Mouse (Mus musculus) myocyte (in vitro differentiated cells): ENCODE measurements around the gene Abce1.

Experiments
- CEBPB ChIP-seq: IDR thresholded peaks from 2 replicates; pipeline ENCODE4 v1.6.1; 2011; ENCODE audit warnings: mild to moderate bottlenecking, moderate library complexity; ENCODE audit not compliant: poor library complexity, insufficient read depth, severe bottlenecking
- MAX ChIP-seq: IDR thresholded peaks from one replicate; pipeline ENCODE4 v1.6.1; 2011; ENCODE audit warnings: low read depth, mild to moderate bottlenecking, control low read depth
- MYOD1 ChIP-seq, 3 experiments: IDR thresholded peaks; one replicate each; pipeline ENCODE4 v1.6.1; 2011; ENCODE audit warnings: control low read depth in 2 of 3, low read depth in 2 of 3, mild to moderate bottlenecking in 2 of 3, moderate library complexity in 1 of 3; ENCODE audit not compliant: insufficient read length in 2 of 3, control insufficient read depth in 1 of 3
- MYOG ChIP-seq, 3 experiments: IDR thresholded peaks; one replicate each; pipeline ENCODE4 v1.6.1; 2011; ENCODE audit warnings: control low read depth in 2 of 3, low read depth in 2 of 3, mild to moderate bottlenecking in 2 of 3; ENCODE audit not compliant: insufficient read length in 2 of 3, control insufficient read depth in 1 of 3, insufficient read depth in 1 of 3
- POLR2A ChIP-seq: IDR thresholded peaks from one replicate; pipeline ENCODE4 v1.6.1; 2011; ENCODE audit warnings: low read depth, mild to moderate bottlenecking, control low read depth, moderate library complexity; ENCODE audit not compliant: insufficient read length
- POLR2AphosphoS2 ChIP-seq: IDR thresholded peaks from one replicate; pipeline ENCODE4 v1.6.1; 2011; ENCODE audit warnings: low read depth, control low read depth; ENCODE audit not compliant: insufficient read length
- TCF12 ChIP-seq: IDR thresholded peaks from one replicate; pipeline ENCODE4 v1.6.1; 2011; ENCODE audit warnings: mild to moderate bottlenecking, control low read depth; ENCODE audit not compliant: poor library complexity, insufficient read depth, severe bottlenecking
- USF1 ChIP-seq: IDR thresholded peaks from one replicate; pipeline ENCODE4 v1.6.1; 2011; ENCODE audit warnings: low read depth, mild to moderate bottlenecking, control low read depth, moderate library complexity

DNA sequence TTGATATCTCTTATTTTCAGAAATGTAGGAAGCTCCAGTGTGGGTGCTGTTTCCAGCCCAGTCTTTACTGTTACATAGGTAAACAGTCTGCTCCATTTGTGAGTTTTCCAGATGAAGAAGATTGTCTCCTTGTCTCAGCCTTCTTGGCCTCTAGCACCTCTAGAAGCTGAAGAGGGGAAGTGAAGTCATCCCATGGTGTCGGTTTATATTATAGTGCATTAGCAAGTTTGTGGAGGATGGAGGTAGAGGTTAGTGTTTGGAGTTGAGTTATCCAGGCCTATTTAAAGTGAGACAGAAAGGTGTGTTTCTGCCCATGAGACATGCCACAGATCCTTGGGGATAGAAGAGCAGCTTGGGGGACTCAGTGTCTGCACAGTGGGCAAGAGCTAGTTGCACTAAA, 70.4 kb downstream of the Abce1 start:
- TF ChIP-seq POLR2A (no peak), POLR2AphosphoS2 (no peak), TCF12 (no peak), MYOD1 (IDR thresholded peaks at IDR 0.05; ENCODE audit: control insufficient read depth in 1 of 3, insufficient read length in 2 of 3, low read depth in 2 of 3) (no peak), CEBPB (no peak), MYOG (IDR thresholded peaks at IDR 0.05; ENCODE audit: control insufficient read depth in 1 of 3, insufficient read depth in 1 of 3, insufficient read length in 2 of 3, low read depth in 2 of 3) (no peak), MAX (no peak), USF1 (no peak)
